Mouse (Mus musculus) bone marrow, adult 2 months (tissue): ENCODE measurements around the gene Jade1.
A peak's percentile ranks its signal among the peaks of the same experiment; 100 is the strongest.

Source experiments
- CTCF ChIP-seq: fragments of 200-500 bp; IDR thresholded peaks from 2 replicates; pipeline ENCODE4 v1.5.1; 2011; ENCODE audit warnings: low read length, control low read depth; ENCODE audit not compliant: control insufficient read depth, insufficient read depth
- POLR2A ChIP-seq: fragments of 200-500 bp; IDR thresholded peaks from 2 replicates; pipeline ENCODE4 v1.6.1; 2011; ENCODE audit warnings: low read depth, mild to moderate bottlenecking, control low read depth, low read length, borderline replicate concordance; ENCODE audit not compliant: control insufficient read depth

DNA sequence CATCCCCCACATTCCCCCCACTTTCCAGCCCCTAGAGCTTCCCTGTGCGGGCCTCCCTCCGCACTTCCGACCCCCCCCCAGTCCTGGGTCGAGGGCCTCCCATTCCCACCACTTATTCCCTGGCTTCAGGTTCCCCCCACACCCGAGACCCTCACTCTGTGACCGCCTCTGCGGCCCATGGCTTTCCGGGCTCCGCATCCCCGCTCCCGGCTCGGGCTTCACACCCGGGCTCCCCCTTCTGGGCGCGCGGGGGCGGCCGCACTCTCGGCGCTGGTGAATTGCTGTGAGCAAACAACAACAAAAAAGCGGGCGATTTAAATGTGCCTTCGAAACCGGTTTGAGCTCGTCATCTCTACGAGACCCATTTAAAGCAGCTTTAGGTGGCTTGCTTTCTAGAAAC is 10.4 kb downstream of the Jade1 start:
- 0 out of 2 replicates have a peak, but pooled peaks have one; percentile 36 for TF ChIP-seq POLR2A
- peak; percentile 38; the same call in 1 of the 2 replicates for TF ChIP-seq CTCF
